Mouse (Mus musculus) spleen, adult 18-20 months (tissue): ENCODE data around the gene Bnipl.

Experiments used
- DNase-seq, 2 experiments: peaks; one replicate each; pipeline ENCODE4 v3.0.0; 2022; ENCODE audit warnings: mixed read lengths in 2 of 2

Bnipl gene

DNA sequence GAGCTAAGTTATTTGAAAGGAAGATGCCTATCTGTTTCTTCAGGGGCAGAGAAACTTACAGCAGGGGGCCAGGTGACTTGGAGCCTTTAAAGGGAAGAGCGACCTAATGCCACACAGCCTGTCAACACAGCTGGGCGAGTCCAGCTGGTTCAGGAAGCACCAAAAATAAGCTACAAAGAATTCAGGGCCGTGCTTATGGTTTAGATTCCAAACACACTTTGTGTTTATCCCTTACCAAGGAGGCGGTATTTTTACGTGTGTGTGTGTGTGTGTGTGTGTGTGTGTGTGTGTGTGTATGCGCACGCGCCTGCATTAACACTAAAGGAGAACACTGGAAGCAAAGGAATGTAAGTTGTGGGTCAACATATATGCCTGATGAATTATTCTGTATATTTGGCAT lies 29.8 kb upstream of the Bnipl start:
- DNase-seq, result peak in 1 of 2 experiments; percentile 10

DNA sequence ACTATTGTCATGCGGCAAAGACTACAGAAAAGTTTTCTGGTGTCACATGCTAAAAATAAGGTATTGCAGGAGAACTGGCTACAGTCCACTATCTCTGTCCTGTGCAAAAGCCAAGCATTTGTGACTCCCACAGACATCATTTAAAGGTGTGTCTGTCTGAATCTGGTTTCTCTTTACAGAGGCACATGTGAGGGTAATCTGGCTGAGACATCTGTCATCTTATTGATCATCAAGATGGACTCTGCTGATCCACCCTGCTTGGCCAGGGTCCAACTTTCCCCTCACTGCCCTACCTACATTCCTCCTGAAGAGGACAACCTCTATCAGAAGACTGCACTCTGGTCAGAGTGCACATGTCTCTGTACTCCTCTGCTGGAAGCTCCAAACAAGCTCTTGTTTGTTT lies 26.2 kb upstream of the Bnipl start:
- DNase-seq, result no peak

DNA sequence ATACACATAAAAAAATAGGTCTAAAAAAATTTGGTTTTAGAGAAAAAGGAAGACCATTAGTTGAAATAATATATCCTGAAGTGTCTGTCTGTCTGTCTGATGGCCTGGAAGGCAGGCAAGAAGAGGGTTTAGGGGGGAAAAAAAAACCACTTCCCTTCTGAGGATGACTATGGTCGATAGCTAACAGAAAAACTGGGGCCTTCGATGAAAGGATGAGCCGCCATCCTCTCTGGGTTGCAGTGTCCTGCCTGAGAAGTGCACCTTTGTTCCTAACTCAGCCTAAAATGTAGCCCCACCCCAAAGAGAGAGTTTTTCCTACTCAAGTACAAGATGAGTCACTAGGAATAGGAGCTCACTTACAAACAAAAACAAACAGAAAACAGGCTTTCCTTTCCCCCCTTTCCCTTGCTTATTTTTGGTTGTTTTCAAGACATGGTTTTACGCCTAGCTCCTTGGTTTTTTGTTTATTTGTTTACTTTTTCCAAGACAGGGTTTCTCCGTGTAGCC lies 25.5 kb upstream of the Bnipl start:
- no peak for DNase-seq

DNA sequence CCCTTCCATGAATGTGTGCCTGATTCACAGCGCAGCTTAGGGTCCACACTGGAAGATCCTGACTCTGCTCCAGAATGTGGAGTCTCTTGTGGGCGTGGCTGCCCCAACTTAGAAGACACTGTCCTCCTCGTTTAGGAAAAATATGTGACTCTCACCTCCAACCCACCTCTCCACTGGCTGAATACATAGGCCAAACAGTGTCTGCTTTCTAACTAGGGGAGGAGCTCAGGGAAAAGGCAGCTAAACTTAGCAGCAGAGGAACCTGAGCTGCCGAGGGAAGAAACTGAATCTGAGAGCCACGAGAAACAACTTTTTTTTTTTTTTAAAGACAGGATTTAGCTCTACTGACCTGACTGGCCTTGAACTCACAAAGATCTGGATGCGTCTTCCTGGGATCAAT lies 24.2 kb upstream of the Bnipl start:
- DNase-seq, result no peak

GRCm38 (mm10) chr3:95274453-95274852 lies 23.5 kb upstream of the Bnipl start:
- no peak for DNase-seq

- no peak for DNase-seq
These were observed 22.5 kb upstream of the Bnipl start for GRCm38 (mm10) chr3:95273471-95273870.

GRCm38 (mm10) chr3:95270766-95271364 lies 19.9 kb upstream of the Bnipl start:
- no peak for DNase-seq

DNA sequence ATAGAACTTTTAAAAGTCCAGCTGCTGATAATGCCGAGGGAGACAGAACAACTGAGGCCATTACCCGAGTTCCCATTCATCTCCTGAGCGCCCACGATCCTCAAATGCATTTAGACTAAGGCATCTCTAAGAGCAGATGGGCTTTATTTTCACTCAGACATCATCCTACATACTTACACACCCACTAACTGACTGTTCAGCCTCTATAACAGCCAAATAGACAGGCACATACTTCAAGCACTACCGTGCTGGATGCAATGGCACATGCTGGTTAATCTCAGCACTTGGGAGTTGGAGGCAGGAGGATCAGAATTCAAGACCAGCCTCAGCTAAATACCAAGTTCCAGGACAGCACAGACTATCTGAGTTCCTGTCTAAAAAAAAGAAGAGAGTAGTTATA lies 18.8 kb upstream of the Bnipl start:
- no peak for DNase-seq

GRCm38 (mm10) chr3:95267855-95268254 lies 16.9 kb upstream of the Bnipl start:
- no peak for DNase-seq

DNA sequence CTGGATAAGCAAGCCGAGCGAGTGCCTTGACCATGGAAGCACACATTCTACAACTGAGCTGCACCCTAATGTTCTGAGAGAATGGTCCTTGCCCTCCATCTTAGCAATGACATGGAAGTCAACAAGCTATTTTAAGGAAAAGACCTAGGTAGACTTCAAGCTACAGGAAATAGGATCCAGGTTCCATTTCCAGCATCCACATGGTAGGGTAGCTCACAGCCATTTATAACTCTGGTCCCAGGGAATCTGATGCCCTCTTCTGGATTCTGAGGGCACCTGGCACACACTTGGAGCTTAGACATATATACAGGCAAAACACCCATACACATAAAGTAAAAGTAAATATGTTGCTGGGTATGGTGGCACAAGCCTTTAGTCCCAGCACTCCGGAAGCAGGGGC lies 15.1 kb upstream of the Bnipl start:
- DNase-seq, result no peak

DNA sequence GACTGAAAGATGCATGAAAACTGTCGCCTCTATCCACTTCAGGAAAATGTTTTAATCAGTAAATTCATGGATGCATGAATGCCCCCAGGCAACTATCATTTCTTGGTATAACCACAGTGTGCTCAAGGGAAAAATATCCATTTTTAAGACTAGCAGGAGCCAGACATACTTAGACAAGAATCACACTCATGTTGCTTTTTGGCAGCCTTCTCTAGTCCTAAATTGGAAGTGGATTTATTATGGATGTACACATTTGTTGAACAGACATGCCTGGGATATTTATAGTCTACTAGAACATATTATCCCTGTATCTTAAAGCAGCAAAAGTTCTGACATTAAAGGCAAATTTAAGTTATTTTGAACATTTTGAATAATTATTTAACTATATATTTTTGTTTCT lies 13.7 kb upstream of the Bnipl start:
- no peak for DNase-seq

GRCm38 (mm10) chr3:95263089-95263739 lies 12.2 kb upstream of the Bnipl start:
- peak; percentile 60 to 83 for DNase-seq

- DNase-seq, result no peak
These were observed 11.0 kb upstream of the Bnipl start for GRCm38 (mm10) chr3:95261975-95262374.

DNA sequence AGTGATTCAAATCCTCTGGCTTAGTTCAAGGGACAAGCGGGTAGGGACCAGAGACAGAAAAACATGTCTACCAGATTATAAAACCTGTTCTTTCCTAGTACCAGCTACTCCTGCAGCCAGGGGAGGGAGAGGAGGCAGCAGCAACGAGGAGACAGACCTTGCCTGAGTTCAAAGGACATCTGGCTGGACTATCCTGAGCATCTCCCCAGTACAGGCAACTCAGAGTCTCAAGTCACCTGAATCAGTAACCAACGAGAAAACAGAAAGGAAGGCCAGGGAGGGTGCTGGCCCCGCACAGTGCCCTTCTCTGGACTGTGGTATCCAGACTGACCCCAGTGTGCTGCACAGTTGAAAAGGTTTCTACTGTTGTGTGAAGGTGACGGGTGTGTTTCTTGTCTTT lies 5.9 kb upstream of the Bnipl start:
- no peak for DNase-seq

DNA sequence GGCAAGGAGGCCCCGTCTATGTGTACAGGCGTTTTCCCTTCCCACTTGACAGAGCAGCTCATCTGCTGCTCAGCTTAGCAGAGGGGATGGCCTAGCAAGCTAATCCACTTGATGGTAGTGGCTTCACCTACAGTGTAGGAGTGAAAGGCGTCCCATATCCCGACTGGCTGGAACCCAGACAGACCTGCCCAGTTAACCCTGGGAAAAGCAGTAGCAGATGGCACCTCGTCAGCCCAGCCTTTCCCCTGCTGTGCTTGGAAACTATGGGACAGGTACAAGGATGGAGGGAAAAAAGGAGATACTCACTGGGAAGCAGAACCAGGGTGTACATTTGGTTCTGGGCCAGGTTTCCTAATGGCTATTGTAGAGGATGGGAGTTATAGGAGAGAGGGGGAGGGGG lies 632 bp downstream of the Bnipl start:
- no peak for DNase-seq

GRCm38 (mm10) chr3:95247660-95248336 lies 3.2 kb downstream of the Bnipl start:
- no peak for DNase-seq

- no peak for DNase-seq
These were observed 4.3 kb downstream of the Bnipl start for GRCm38 (mm10) chr3:95246465-95247231.

GRCm38 (mm10) chr3:95243086-95243485 lies 7.9 kb downstream of the Bnipl start:
- no peak for DNase-seq

DNA sequence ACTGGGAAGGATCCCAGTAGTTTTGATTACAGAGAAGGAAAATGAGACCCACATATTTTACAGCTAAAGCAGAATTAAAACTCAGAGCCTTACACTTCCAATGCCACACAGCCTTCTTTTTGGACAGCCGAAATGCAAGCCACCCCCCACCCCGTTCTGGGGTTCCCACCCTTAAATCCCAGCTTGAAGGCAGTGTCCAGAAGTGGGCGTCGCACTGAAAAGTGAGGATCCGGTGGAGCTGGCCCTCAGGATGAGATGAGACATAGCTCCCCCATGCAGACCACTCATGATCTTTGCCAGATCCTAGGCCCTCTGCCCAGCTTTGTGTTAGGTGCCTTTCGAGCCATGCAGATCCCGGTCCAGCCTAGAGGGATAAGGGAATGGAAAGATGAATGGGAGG lies 9.5 kb downstream of the Bnipl start, which contains the start of gene Gm128:
Gene Gm128 (minus strand): TSS at position 101 of the 400 bp plus-strand sequence.
- no peak for DNase-seq

DNA sequence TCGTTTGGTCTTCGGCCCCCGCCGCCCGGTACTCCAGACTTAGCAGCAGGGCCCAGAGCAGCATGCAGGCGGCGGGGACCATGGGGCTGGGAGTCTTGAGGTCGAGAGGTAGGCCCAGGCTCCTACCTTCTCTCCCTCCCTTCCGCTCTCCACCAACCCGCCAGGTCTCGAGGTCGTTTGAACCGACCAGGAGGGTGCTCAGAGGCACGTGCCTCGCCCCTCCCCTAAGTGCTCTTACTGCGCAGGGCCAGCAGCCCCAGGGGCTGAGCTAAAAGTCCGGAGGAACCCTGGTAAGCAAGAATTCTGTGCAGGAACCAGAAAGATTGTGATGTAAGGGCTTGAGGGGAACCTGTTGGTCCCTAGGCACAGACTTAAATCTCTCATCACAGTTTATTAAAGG lies 10.1 kb downstream of the Bnipl start:
- no peak for DNase-seq

DNA sequence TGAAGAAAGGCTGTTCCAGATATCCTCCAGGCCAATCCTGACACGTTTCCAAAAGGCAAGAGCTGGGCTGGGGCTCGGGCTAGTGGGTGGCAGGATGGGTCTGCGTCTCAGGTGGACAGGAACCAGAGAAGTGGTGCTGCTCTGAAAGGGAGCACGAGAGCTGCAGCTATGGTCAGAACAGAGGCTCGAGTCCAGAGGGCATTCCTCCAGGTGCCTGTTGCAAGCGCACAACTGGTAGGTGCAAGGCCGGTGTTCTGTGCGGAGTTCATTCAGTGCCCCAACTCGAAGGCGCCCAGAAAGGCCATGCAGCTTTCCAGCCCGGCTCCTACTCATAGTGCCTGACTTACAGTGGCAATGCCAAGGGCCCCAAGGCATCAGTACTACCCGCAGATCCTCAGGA lies 11.0 kb downstream of the Bnipl start:
- no peak for DNase-seq

GRCm38 (mm10) chr3:95239022-95239421 lies 12.0 kb downstream of the Bnipl start:
- DNase-seq, result no peak

DNA sequence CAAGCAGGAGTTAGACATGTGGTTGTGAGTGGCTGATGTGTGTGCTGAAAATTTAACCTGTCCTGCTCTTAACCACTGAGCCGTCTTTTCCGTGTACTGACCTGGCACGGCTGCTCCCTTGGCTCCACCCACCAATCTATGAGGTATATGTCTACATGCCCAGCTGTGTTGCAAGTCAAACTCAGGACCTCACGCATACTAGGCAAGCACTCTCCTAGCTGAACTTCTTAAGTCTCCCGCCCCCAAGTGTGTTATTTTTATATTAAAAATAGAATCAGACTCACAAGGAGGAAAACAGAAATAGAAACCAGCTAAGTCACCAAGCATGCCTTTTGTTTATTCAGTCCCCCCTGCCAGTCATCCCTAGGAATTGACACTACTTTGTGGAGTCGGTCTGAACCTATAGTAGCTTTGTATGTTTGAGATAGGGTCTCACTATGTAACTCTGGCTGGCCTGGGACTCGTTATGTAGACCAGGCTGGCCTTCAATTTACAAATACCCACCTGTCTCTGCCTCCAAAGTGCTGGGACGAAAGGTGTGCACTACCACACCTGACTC lies 13.4 kb downstream of the Bnipl start:
- DNase-seq, result no peak
